Mouse (Mus musculus): ENCODE measurements around the gene Efna5. TPM values are rescaled to one million over a fixed set of nuclear protein-coding genes. Genes with fewer than 3 reads are reported as not detected.

The Efna5 gene
- polyA plus RNA-seq, 1 experiment, result 4.1 TPM

- Histone ChIP-seq H3K27me3 (ENCODE audit: control insufficient read depth, insufficient read depth, low read length) (no peaks in the 10 kb centered on the region), H3K4me1 (ENCODE audit: control insufficient read depth, insufficient read depth, low read length) (peaks cover 6% of the 10 kb centered on the region), H3K4me3 (replicated peaks; ENCODE audit: insufficient read depth, low read depth, low read length) (peak overlapping the region; percentile 11), H3K27ac (ENCODE audit: insufficient read depth, low read length) (no peak overlapping the region)
- 25% methylated on average over 18 of the region's 18 CpGs for WGBS
- TF ChIP-seq POLR2A (IDR thresholded peaks at IDR 0.05; ENCODE audit: borderline replicate concordance, insufficient read depth, low read length), result no peak
- TF ChIP-seq CTCF (IDR thresholded peaks at IDR 0.05; ENCODE audit: borderline replicate concordance, insufficient read depth, low read depth, low read length), result no peak
- DNase-seq, result peak; percentile 67 to 75
Measured at GRCm38 (mm10) chr17:62607304-62607914, 273.7 kb downstream of the Efna5 start.

- 39% methylated on average over 6 of the region's 6 CpGs for WGBS
- no peak overlapping the region for H3K27ac ChIP-seq (ENCODE audit: insufficient read depth, low read length)
- TF ChIP-seq POLR2A (IDR thresholded peaks at IDR 0.05; ENCODE audit: borderline replicate concordance, insufficient read depth, low read length) (no peak), CTCF (IDR thresholded peaks at IDR 0.05; ENCODE audit: borderline replicate concordance, insufficient read depth, low read depth, low read length) (no peak)
- peak in 1 of 2 experiments; percentile 22 for DNase-seq
- no peak overlapping the region for H3K4me3 ChIP-seq (replicated peaks; ENCODE audit: insufficient read depth, low read depth, low read length)
- H3K27me3 ChIP-seq (ENCODE audit: control insufficient read depth, insufficient read depth, low read length), result no peaks in the 10 kb centered on the region
- H3K4me1 ChIP-seq (ENCODE audit: control insufficient read depth, insufficient read depth, low read length), result peaks cover 6% of the 10 kb centered on the region
Measured at GRCm38 (mm10) chr17:62606681-62607080, 274.4 kb downstream of the Efna5 start.

GRCm38 (mm10) chr17:62604309-62604708, 276.8 kb downstream of the Efna5 start:
- DNase-seq, result no peak
- WGBS, result 76% methylated on average over 5 of the region's 5 CpGs
- TF ChIP-seq POLR2A (IDR thresholded peaks at IDR 0.05; ENCODE audit: borderline replicate concordance, insufficient read depth, low read length) (no peak), CTCF (IDR thresholded peaks at IDR 0.05; ENCODE audit: borderline replicate concordance, insufficient read depth, low read depth, low read length) (no peak)

GRCm38 (mm10) chr17:62603604-62604003, 277.5 kb downstream of the Efna5 start:
- TF ChIP-seq POLR2A (IDR thresholded peaks at IDR 0.05; ENCODE audit: borderline replicate concordance, insufficient read depth, low read length) (no peak), CTCF (IDR thresholded peaks at IDR 0.05; ENCODE audit: borderline replicate concordance, insufficient read depth, low read depth, low read length) (no peak)
- no peaks in the 10 kb centered on the region for H3K27me3 ChIP-seq (ENCODE audit: control insufficient read depth, insufficient read depth, low read length)
- DNase-seq, result no peak
- H3K4me1 ChIP-seq (ENCODE audit: control insufficient read depth, insufficient read depth, low read length), result peaks cover 6% of the 10 kb centered on the region
- H3K4me3 ChIP-seq (replicated peaks; ENCODE audit: insufficient read depth, low read depth, low read length), result no peak overlapping the region
- no peak overlapping the region for H3K27ac ChIP-seq (ENCODE audit: insufficient read depth, low read length)
- WGBS, result 65% methylated on average over 5 of the region's 5 CpGs

More at GRCm38 (mm10) chr17:62604309-62604708, 276.8 kb downstream of the Efna5 start:
- Histone ChIP-seq H3K27ac (ENCODE audit: insufficient read depth, low read length) (no peak overlapping the region), H3K27me3 (ENCODE audit: control insufficient read depth, insufficient read depth, low read length) (no peaks in the 10 kb centered on the region), H3K4me1 (ENCODE audit: control insufficient read depth, insufficient read depth, low read length) (peaks cover 6% of the 10 kb centered on the region), H3K4me3 (replicated peaks; ENCODE audit: insufficient read depth, low read depth, low read length) (no peak overlapping the region)

- DNase-seq, result no peak
- 27% methylated on average over 9 of the region's 9 CpGs for WGBS
- TF ChIP-seq CTCF (IDR thresholded peaks at IDR 0.05; ENCODE audit: borderline replicate concordance, insufficient read depth, low read depth, low read length), result no peak
- no peak for TF ChIP-seq POLR2A (IDR thresholded peaks at IDR 0.05; ENCODE audit: borderline replicate concordance, insufficient read depth, low read length)
- Histone ChIP-seq H3K4me1 (ENCODE audit: control insufficient read depth, insufficient read depth, low read length) (peaks cover 2% of the 10 kb centered on the region; the same call in 1 of the 2 replicates), H3K27ac (ENCODE audit: insufficient read depth, low read length) (no peak overlapping the region), H3K4me3 (replicated peaks; ENCODE audit: insufficient read depth, low read depth, low read length) (no peak overlapping the region), H3K27me3 (ENCODE audit: control insufficient read depth, insufficient read depth, low read length) (no peaks in the 10 kb centered on the region)
Measured at GRCm38 (mm10) chr17:62598716-62599490, 282.2 kb downstream of the Efna5 start.

- H3K4me3 ChIP-seq (replicated peaks; ENCODE audit: insufficient read depth, low read depth, low read length), result no peak overlapping the region
- TF ChIP-seq POLR2A (IDR thresholded peaks at IDR 0.05; ENCODE audit: borderline replicate concordance, insufficient read depth, low read length), result no peak
- no peak for TF ChIP-seq CTCF (IDR thresholded peaks at IDR 0.05; ENCODE audit: borderline replicate concordance, insufficient read depth, low read depth, low read length)
- DNase-seq, result no peak
- H3K27me3 ChIP-seq (ENCODE audit: control insufficient read depth, insufficient read depth, low read length), result no peaks in the 10 kb centered on the region
- 77% methylated on average over 5 of the region's 5 CpGs for WGBS
- H3K4me1 ChIP-seq (ENCODE audit: control insufficient read depth, insufficient read depth, low read length), result no peaks in the 10 kb centered on the region
- no peak overlapping the region for H3K27ac ChIP-seq (ENCODE audit: insufficient read depth, low read length)
Measured at GRCm38 (mm10) chr17:62592436-62593074, 288.6 kb downstream of the Efna5 start.

GRCm38 (mm10) chr17:62591581-62592435, 289.3 kb downstream of the Efna5 start:
- Histone ChIP-seq H3K27ac (ENCODE audit: insufficient read depth, low read length) (no peak overlapping the region), H3K4me1 (ENCODE audit: control insufficient read depth, insufficient read depth, low read length) (no peaks in the 10 kb centered on the region), H3K27me3 (ENCODE audit: control insufficient read depth, insufficient read depth, low read length) (no peaks in the 10 kb centered on the region), H3K4me3 (replicated peaks; ENCODE audit: insufficient read depth, low read depth, low read length) (no peak overlapping the region)
- DNase-seq, result no peak
- 76% methylated on average over 10 of the region's 10 CpGs for WGBS
- TF ChIP-seq POLR2A (IDR thresholded peaks at IDR 0.05; ENCODE audit: borderline replicate concordance, insufficient read depth, low read length) (no peak), CTCF (IDR thresholded peaks at IDR 0.05; ENCODE audit: borderline replicate concordance, insufficient read depth, low read depth, low read length) (no peak)

All from cerebellum, adult 2 months (tissue).